Comparison of ENCODE assay signal across 9 mouse cellular contexts in genomic region chr1:181393250-181394149, GRCm38 (mm10). TPM values are rescaled to one million over a fixed set of nuclear protein-coding genes. Genes with fewer than 3 reads are reported as not detected.
A peak's percentile ranks its signal among the peaks of the same experiment; 100 is the strongest.
DNase-seq lines count a peak whose midpoint lies in the region; ATAC-seq and TF ChIP-seq lines count a peak whose summit lies in the region.
"Had no signal": no experiment of that assay in that cellular context is flagged by ENCODE, and none has a peak within 500 bp of the region (broad histone marks: within the 10 kb centered on the region; RNA-seq: fewer than 3 reads in every experiment).

No protein-coding gene starts in this region.

- no peak overlapping the region for H3K4me2 ChIP-seq in lung, postnatal 0 days (replicated peaks; ENCODE audit: low read depth, low read length)

- TF ChIP-seq EP300 in lung, postnatal 0 days (IDR thresholded peaks at IDR 0.05): no peak

- no peaks in the 10 kb centered on the region for H3K27me3 ChIP-seq in lung, postnatal 0 days (replicated peaks; ENCODE audit: insufficient read depth, low read length)

- ATAC-seq in lung, postnatal 0 days: no peak

- H3K4me3 ChIP-seq in lung, postnatal 0 days (ENCODE audit: low read depth, low read length): no peak overlapping the region
- H3K4me3 ChIP-seq: megakaryocyte, embryonic 14.5 days had no signal

- 30% methylated on average over 6 of the region's 6 CpGs for WGBS in lung, postnatal 0 days

- DNase-seq in Muller cell, postnatal 12 days (ENCODE audit: inconsistent ontology term): peak; percentile 88
- DNase-seq in cerebellum, adult 11-12 months: peak; percentile 93
- DNase-seq in frontal cortex, postnatal 10 days (ENCODE audit: low spot score in 2 of 2): peak; percentile 67 to 70
- peak; percentile 75 to 79 for DNase-seq in heart, postnatal 36 days
- DNase-seq in layer of hippocampus, adult 11-12 months (ENCODE audit: low spot score): peak; percentile 86
- peak; percentile 37 for DNase-seq in lung, postnatal 0 days (ENCODE audit: low spot score)
- peak; percentile 69 for DNase-seq in right cerebral cortex, postnatal 14 days
- DNase-seq in spleen, postnatal 14 days (ENCODE audit: low spot score in 2 of 2): no peak

- H3K9ac ChIP-seq in lung, postnatal 0 days (replicated peaks; ENCODE audit: low read depth): no peak overlapping the region

- TF ChIP-seq CTCF in lung, postnatal 0 days (IDR thresholded peaks at IDR 0.05): peak; percentile 68

- no peaks in the 10 kb centered on the region for H3K36me3 ChIP-seq in lung, postnatal 0 days (ENCODE audit: insufficient read depth, low read length)

- H3K9me3 ChIP-seq in lung, postnatal 0 days (ENCODE audit: low read length): no peaks in the 10 kb centered on the region

- intact Hi-C loops in heart, postnatal 36 days (cut with DNase I): no loop called here

- H3K4me1 ChIP-seq in lung, postnatal 0 days (ENCODE audit: insufficient read depth, low read depth, low read length): no peaks in the 10 kb centered on the region

- no peak overlapping the region for H3K27ac ChIP-seq in lung, postnatal 0 days (ENCODE audit: low read length)

RNA-seq across cellular contexts. Expression of gene Cnih3, which starts 41.1 kb away (rescaled TPM):
- not detected for total RNA-seq in heart, postnatal 36 days (2021)
- 0.25 and 0.30 TPM in 2 replicates for polyA plus RNA-seq in lung, postnatal 0 days (2015; fragmentation: Nextera tagmentation; extraction: Ambion mirVana)

Comparison
In these comparisons a context has a peak if more than half of its experiments do, and no peak if none do; other contexts are left out.
1. DNase-seq: peak in Muller cell, postnatal 12 days (single experiment), cerebellum, adult 11-12 months (single experiment), frontal cortex, postnatal 10 days (2 of 2), heart, postnatal 36 days (2 of 2), layer of hippocampus, adult 11-12 months (single experiment), lung, postnatal 0 days (single experiment) and right cerebral cortex, postnatal 14 days (single experiment); none in spleen, postnatal 14 days (0 of 2).